Mouse (Mus musculus) CH12.LX (cell line): ENCODE measurements at regions not wholly inside any gene's neighbourhood (a gene's known extent, or its start where the extent isn't known, plus 50 kb on each side); places are given as distances from the start of the nearest gene placed in this dataset.

Experiments used
- CTCF ChIP-seq, 2 experiments: IDR thresholded peaks in 1 of 2; conservative IDR thresholded peaks in 1 of 2; 2 replicates each; pipeline ENCODE4 v1.5.1; 2011 to 2012; ENCODE audit warnings: low read depth in 2 of 2, low read length in 2 of 2, improper control_type of control experiment in 1 of 2, inconsistent platforms in 1 of 2, mild to moderate bottlenecking in 1 of 2, moderate library complexity in 1 of 2
- EP300 ChIP-seq: IDR thresholded peaks from 2 replicates; pipeline ENCODE4 v1.6.1; 2011; ENCODE audit warnings: low read length, improper control_type of control experiment
- ETS1 ChIP-seq: conservative IDR thresholded peaks from 2 replicates; pipeline ENCODE4 v1.6.1; 2012; ENCODE audit warnings: low read depth, mild to moderate bottlenecking, inconsistent platforms, low read length, improper control_type of control experiment, moderate library complexity
- GABPA ChIP-seq: IDR thresholded peaks from 2 replicates; pipeline ENCODE4 v1.6.1; 2012; ENCODE audit warnings: low read depth, low read length, improper control_type of control experiment, inconsistent platforms; ENCODE audit not compliant: insufficient replicate concordance
- POLR2A ChIP-seq: IDR thresholded peaks from 2 replicates; pipeline ENCODE4 v1.6.1; 2011; ENCODE audit warnings: low read depth, mild to moderate bottlenecking, improper control_type of control experiment, low read length

DNA sequence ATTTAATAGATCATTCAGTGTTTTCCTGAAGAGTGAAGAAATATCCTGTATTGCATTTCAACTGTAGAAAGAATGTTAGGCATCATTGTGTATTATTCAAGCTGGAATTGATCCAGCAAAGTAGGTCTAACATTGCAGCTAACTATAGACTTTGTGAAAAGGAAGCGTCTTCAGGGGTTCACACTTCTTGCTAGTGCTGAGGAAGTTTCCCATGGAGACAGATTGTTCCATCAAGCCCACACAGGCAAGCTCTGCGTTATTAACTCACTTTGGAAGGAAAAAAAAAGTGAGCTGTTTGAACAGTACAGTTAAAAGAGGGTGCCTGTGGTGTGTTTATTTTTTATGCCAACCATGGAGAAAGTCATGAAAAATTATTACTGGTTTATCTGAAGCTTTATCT, 206.1 kb downstream of the Rergl start:
- no peak for TF ChIP-seq EP300
- TF ChIP-seq GABPA = no peak
- TF ChIP-seq POLR2A = no peak
- no peak for TF ChIP-seq ETS1
- no peak for TF ChIP-seq CTCF (conservative IDR thresholded peaks at IDR 0.05 in 1 of 2, IDR thresholded peaks at IDR 0.05 in 1 of 2; ENCODE audit: low read depth in 2 of 2, low read length in 2 of 2)
